Comparison of ENCODE assay signal across 12 mouse cellular contexts in genomic region chr14:34085731-34086130, GRCm38 (mm10). TPM values are rescaled to one million over a fixed set of nuclear protein-coding genes. Genes with fewer than 3 reads are reported as not detected.
DNase-seq lines count a peak whose midpoint lies in the region; ATAC-seq lines count a peak whose summit lies in the region.
"Had no signal": no experiment of that assay in that cellular context is flagged by ENCODE, and none has a peak within 500 bp of the region (broad histone marks: within the 10 kb centered on the region; RNA-seq: fewer than 3 reads in every experiment).

Anxa8 (plus strand) TSS chr14:34085981.

- peak within 1 kb of the TSS; percentile 51 for H3K27ac ChIP-seq in limb, embryonic 15.5 days
- H3K27ac ChIP-seq in stomach, embryonic 14.5 days (ENCODE audit: low read length), result no peak within 1 kb of the TSS; the same call in 1 of the 2 replicates
- H3K27ac ChIP-seq in forebrain, embryonic 14.5 days (ENCODE audit: low read depth, low read length), result no peak within 1 kb of the TSS

- H3K36me3 ChIP-seq in limb, embryonic 15.5 days, result no peaks in the 10 kb centered on the region
- no peaks in the 10 kb centered on the region for H3K36me3 ChIP-seq in stomach, embryonic 14.5 days (ENCODE audit: control insufficient read depth, insufficient read depth, low read length)
- no peaks in the 10 kb centered on the region for H3K36me3 ChIP-seq in forebrain, embryonic 14.5 days (ENCODE audit: control insufficient read depth, insufficient read depth, low read length)

- peak; percentile 18 for DNase-seq in gastrocnemius, adult 18-20 months (ENCODE audit: low spot score)
- no peak for DNase-seq in gastrocnemius, postnatal 4 days (ENCODE audit: low spot score in 2 of 2)
- peak; percentile 84 for DNase-seq in adipocyte (ENCODE audit: low spot score)
- DNase-seq in forebrain, embryonic 14.5 days (ENCODE audit: low spot score), result no peak
- DNase-seq: adrenal gland, adult 8-10 months; embryo, embryonic 11 days; thymus, postnatal 36 days had no signal

- WGBS in limb, embryonic 15.5 days, result 39% methylated on average over 4 of the region's 4 CpGs
- WGBS in stomach, embryonic 14.5 days, result 34% methylated on average over 4 of the region's 4 CpGs
- WGBS in forebrain, embryonic 14.5 days, result 70% methylated on average over 4 of the region's 4 CpGs

- H3K9ac ChIP-seq in limb, embryonic 15.5 days, result no peak within 1 kb of the TSS
- H3K9ac ChIP-seq in stomach, embryonic 14.5 days (replicated peaks; ENCODE audit: low read depth, low read length), result no peak within 1 kb of the TSS
- H3K9ac ChIP-seq in forebrain, embryonic 14.5 days (ENCODE audit: low read length), result no peak within 1 kb of the TSS

- ATAC-seq in limb, embryonic 15.5 days (ENCODE audit: insufficient number of reproducible peaks, low FRiP score, low TSS enrichment, low read depth), result no peak
- peak; percentile 73 for ATAC-seq in stomach, embryonic 14.5 days (ENCODE audit: insufficient number of reproducible peaks, insufficient read depth, low FRiP score, low read depth)
- ATAC-seq in forebrain, embryonic 14.5 days, result no peak
- no peak for ATAC-seq in activated CD4-positive, CD25-positive, alpha-beta regulatory T cell, adult 4 months
- ATAC-seq in inflammation-experienced regulatory T-cells, adult 6 months, result no peak
- ATAC-seq: hindbrain, embryonic 16.5 days had no signal

- peak within 1 kb of the TSS; percentile 17; the same call in 1 of the 2 replicates for H3K4me2 ChIP-seq in limb, embryonic 15.5 days
- peak within 1 kb of the TSS; percentile 23; the same call in 1 of the 2 replicates for H3K4me2 ChIP-seq in stomach, embryonic 14.5 days (replicated peaks; ENCODE audit: low read depth, low read length)
- H3K4me2 ChIP-seq in forebrain, embryonic 14.5 days (ENCODE audit: low read length), result no peak within 1 kb of the TSS

- H3K27me3 ChIP-seq in limb, embryonic 15.5 days, result no peaks in the 10 kb centered on the region
- no peaks in the 10 kb centered on the region for H3K27me3 ChIP-seq in stomach, embryonic 14.5 days (ENCODE audit: control insufficient read depth, insufficient read depth, low read length)
- H3K27me3 ChIP-seq in forebrain, embryonic 14.5 days (replicated peaks; ENCODE audit: control insufficient read depth, insufficient read depth, low read length), result no peaks in the 10 kb centered on the region

- no peaks in the 10 kb centered on the region for H3K9me3 ChIP-seq in limb, embryonic 15.5 days
- H3K9me3 ChIP-seq in stomach, embryonic 14.5 days (ENCODE audit: control insufficient read depth, low read depth, low read length), result no peaks in the 10 kb centered on the region
- H3K9me3 ChIP-seq in forebrain, embryonic 14.5 days (replicated peaks; ENCODE audit: control insufficient read depth, low read length), result no peaks in the 10 kb centered on the region

- peak within 1 kb of the TSS; percentile 10 for H3K4me3 ChIP-seq in limb, embryonic 15.5 days
- peak within 1 kb of the TSS; percentile 9 for H3K4me3 ChIP-seq in stomach, embryonic 14.5 days (ENCODE audit: low read depth, low read length)
- H3K4me3 ChIP-seq in forebrain, embryonic 14.5 days (ENCODE audit: low read depth, low read length), result no peak within 1 kb of the TSS

- peaks cover 30% of the 10 kb centered on the region for H3K4me1 ChIP-seq in limb, embryonic 15.5 days
- no peaks in the 10 kb centered on the region for H3K4me1 ChIP-seq in stomach, embryonic 14.5 days (ENCODE audit: control insufficient read depth, insufficient read depth, low read length)
- no peaks in the 10 kb centered on the region for H3K4me1 ChIP-seq in forebrain, embryonic 14.5 days (ENCODE audit: control insufficient read depth, insufficient read depth, low read length)

RNA-seq across cellular contexts. Expression of gene Anxa8, which starts in this region (rescaled TPM):
- 1 to 10 TPM in 1 of 2 experiments, under 1 TPM in 1; 0.88 to 1.0 TPM for total RNA-seq in gastrocnemius, adult 18-20 months (2021)
- 1 to 10 TPM; 2.2 to 3.1 TPM for total RNA-seq in gastrocnemius, postnatal 4 days (2021)
- polyA plus RNA-seq in limb, embryonic 15.5 days (2015; fragmentation: Nextera tagmentation; extraction: Ambion mirVana), result 75.7 and 87.2 TPM in 2 replicates
- 50.6 and 54.0 TPM in 2 replicates for polyA plus RNA-seq in stomach, embryonic 14.5 days (2014; fragmentation: Nextera tagmentation; extraction: Ambion mirVana)
- not detected in 2 replicates for polyA plus RNA-seq in forebrain, embryonic 14.5 days (2014; fragmentation: Nextera tagmentation; extraction: Ambion mirVana)
- polyA plus RNA-seq in activated CD4-positive, CD25-positive, alpha-beta regulatory T cell, adult 4 months (2017; shearing (Covaris generic)), result not detected
- not detected for polyA plus RNA-seq in inflammation-experienced regulatory T-cells, adult 6 months (2017; shearing (Covaris generic))

Comparison
In these comparisons a context has a peak if more than half of its experiments do, and no peak if none do; other contexts are left out.
1. RNA of gene Anxa8 (polyA plus RNA-seq): 75.7 to 87.2 TPM in limb, embryonic 15.5 days and 50.6 to 54.0 TPM in stomach, embryonic 14.5 days; not detected in forebrain, embryonic 14.5 days, not detected in activated CD4-positive, CD25-positive, alpha-beta regulatory T cell, adult 4 months and not detected in inflammation-experienced regulatory T-cells, adult 6 months; every median in the first group is over 10 times any median in the second.
2. DNase-seq: peak in gastrocnemius, adult 18-20 months (single experiment) and adipocyte (single experiment); none in gastrocnemius, postnatal 4 days (0 of 2) and forebrain, embryonic 14.5 days (single experiment).